Mouse (Mus musculus) small intestine, adult 2 months (tissue): Measurements from ENCODE around the gene Racgap1. TPM values are rescaled to one million over a fixed set of nuclear protein-coding genes. Genes with fewer than 3 reads are reported as not detected.
A peak's percentile ranks its signal among the peaks of the same experiment; 100 is the strongest.

Source experiments
- H3K27ac ChIP-seq: fragments of 200-500 bp; 2 replicates; pipeline ENCODE4 v1.5.1; 2012; ENCODE audit warnings: low read depth, low read length, control low read depth, inconsistent platforms; ENCODE audit not compliant: insufficient read depth
- H3K27me3 ChIP-seq: fragments of 200-500 bp; 2 replicates; pipeline ENCODE4 v1.6.1; 2012; ENCODE audit warnings: mild to moderate bottlenecking, moderate library complexity, low read length, inconsistent platforms; ENCODE audit not compliant: control insufficient read depth, insufficient read depth
- H3K36me3 ChIP-seq: fragments of 200-500 bp; 2 replicates; pipeline ENCODE4 v1.6.1; 2012; ENCODE audit warnings: mild to moderate bottlenecking, low read length, control low read depth, inconsistent platforms; ENCODE audit not compliant: control insufficient read depth, insufficient read depth
- H3K4me1 ChIP-seq: fragments of 200-500 bp; 2 replicates; pipeline ENCODE4 v1.6.1; 2012; ENCODE audit warnings: low read length, inconsistent platforms, mixed read lengths; ENCODE audit not compliant: control insufficient read depth, insufficient read depth, insufficient read length
- H3K4me3 ChIP-seq: fragments of 200-500 bp; 2 replicates; pipeline ENCODE4 v1.5.1; 2012; ENCODE audit warnings: low read depth, mild to moderate bottlenecking, control low read depth, inconsistent platforms, low read length, moderate library complexity
- CTCF ChIP-seq: fragments of 200-500 bp; IDR thresholded peaks from 2 replicates; pipeline ENCODE4 v1.5.1; 2012; ENCODE audit warnings: low read depth, mild to moderate bottlenecking, control low read depth, inconsistent platforms, low read length, moderate library complexity, mixed read lengths; ENCODE audit not compliant: insufficient replicate concordance, insufficient read length; ENCODE audit errors: extremely low read depth
- POLR2A ChIP-seq: fragments of 200-500 bp; IDR thresholded peaks from 2 replicates; pipeline ENCODE4 v1.6.1; 2012; ENCODE audit warnings: low read depth, mild to moderate bottlenecking, control low read depth, inconsistent platforms, low read length, moderate library complexity
- WGBS: fragments of 180-500 bp; shearing (Covaris S2); methylation state at CpG from one replicate; pipeline ENCODE4 v1.1.7; 2018; 5-methylcytosine and 5-hydroxymethylcytosine counted together
- polyA plus RNA-seq: library from polyadenylated mRNA; depleted of rRNA; stranded (reverse); fragments of >200 nt; gene quantifications from 2 replicates; pipeline ENCODE4 v1.2.3, GENCODE M21; 2012

Racgap1 gene
- polyA plus RNA-seq, 1 experiment = 12.5 TPM

DNA sequence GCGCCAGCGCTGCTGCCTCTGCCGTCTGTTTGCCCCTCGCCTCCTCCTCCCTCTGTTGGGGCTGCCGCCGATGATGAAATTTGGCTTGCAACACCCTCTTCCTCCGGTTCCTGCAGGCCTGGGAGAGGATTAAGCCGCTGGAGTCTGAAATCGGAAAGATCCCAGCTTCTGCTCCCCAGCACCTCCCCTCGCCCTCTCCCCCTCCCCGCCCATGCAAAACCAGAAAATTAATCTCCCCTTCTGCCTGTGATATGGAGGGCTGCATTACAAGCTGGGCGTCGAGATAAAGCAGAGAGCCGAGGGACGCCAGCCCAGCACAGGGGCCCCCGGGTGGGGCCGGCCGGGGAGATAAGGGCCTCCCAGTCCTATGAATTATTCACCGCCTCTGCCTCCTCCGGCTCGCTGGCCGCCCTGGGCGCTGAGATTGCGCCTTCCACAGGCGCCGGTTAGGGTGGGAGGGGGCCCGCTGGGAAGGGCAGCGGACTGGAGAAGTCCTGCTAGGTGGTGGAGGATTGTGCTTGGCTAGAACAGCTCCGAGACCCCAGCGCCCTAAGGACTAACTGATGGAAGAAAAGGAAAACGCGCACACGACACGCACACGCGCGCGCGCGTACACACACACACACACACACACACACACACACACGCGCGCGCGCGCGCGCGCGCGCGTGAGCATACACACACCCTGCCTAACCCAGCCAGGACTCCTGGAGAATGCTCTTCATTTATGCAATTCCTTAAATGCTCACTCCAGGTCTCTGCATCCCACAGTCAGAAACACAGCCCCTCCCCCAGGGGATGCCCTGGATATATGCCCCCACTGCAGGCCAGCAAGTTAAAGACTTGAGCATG lies 13.4 kb upstream of the Racgap1 start:
- TF ChIP-seq CTCF = no peak
- TF ChIP-seq POLR2A = no peak
- WGBS = 1% methylated on average over 49 of the region's 52 CpGs
- Histone ChIP-seq H3K27ac (no peak overlapping the region), H3K27me3 (peaks cover 27% of the 10 kb centered on the region), H3K4me3 (peak overlapping the region; percentile 47), H3K36me3 (no peaks in the 10 kb centered on the region), H3K4me1 (peaks cover 8% of the 10 kb centered on the region)

DNA sequence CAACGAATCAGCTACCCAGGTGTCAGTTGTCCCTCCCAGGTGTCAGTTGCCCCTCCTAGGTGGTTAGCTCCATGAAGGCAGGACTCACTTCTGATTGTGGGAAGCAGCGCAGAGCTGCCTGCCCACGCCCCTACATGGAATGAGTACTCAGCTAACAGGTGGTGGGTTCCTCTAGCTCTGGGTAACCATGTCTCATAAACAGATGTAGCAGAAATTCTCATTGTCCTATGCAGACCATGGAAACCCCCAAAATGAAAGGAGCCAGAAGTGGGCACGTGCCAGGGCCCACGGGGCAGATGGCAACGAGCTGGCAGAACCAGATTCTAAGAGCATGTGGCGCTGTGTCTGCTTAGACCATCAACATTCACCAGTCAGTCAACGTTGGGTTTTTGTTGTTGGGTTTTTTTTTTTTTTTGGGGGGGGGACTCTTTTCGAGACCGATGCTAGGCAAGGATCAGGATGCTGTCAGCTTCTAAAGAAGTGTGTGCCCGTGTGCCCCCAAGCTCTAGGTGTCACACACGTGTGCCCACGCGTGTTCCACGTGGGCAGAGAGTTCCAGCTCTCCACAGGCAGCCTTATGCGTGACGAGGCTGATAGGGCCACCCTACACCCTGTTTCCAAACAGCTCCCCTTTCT lies 12.6 kb upstream of the Racgap1 start:
- Histone ChIP-seq H3K4me3 (peak overlapping the region; percentile 47), H3K36me3 (no peaks in the 10 kb centered on the region), H3K27ac (no peak overlapping the region), H3K4me1 (peaks cover 8% of the 10 kb centered on the region), H3K27me3 (peaks cover 26% of the 10 kb centered on the region)
- 3% methylated on average over 17 of the region's 17 CpGs for WGBS
- TF ChIP-seq POLR2A (no peak), CTCF (no peak)

DNA sequence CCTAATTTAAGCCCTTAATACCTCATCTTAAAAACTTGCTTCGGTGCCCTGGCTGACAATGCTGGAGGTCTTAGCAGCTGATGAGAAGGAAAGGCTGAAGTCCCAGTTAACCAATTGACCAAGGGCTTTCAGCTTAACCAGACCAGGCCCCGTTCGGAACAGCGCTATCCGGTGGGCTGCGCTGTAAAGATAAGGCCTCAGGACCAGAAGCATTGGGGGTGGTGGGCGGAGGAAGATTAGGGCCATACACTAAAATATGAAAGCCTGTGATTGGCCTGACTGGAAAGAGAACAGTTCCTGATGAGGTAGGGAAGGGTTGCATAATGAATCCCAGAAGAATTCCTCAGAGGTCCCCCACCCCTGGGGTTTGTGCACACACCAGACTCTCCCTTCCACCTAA lies 10.9 kb upstream of the Racgap1 start:
- H3K36me3 ChIP-seq = no peaks in the 10 kb centered on the region
- H3K27me3 ChIP-seq = peaks cover 26% of the 10 kb centered on the region
- H3K4me1 ChIP-seq = peaks cover 8% of the 10 kb centered on the region
- WGBS = 80% methylated on average over 7 of the region's 7 CpGs
- no peak overlapping the region for H3K4me3 ChIP-seq
- no peak overlapping the region for H3K27ac ChIP-seq
- TF ChIP-seq CTCF (no peak), POLR2A (no peak)

DNA sequence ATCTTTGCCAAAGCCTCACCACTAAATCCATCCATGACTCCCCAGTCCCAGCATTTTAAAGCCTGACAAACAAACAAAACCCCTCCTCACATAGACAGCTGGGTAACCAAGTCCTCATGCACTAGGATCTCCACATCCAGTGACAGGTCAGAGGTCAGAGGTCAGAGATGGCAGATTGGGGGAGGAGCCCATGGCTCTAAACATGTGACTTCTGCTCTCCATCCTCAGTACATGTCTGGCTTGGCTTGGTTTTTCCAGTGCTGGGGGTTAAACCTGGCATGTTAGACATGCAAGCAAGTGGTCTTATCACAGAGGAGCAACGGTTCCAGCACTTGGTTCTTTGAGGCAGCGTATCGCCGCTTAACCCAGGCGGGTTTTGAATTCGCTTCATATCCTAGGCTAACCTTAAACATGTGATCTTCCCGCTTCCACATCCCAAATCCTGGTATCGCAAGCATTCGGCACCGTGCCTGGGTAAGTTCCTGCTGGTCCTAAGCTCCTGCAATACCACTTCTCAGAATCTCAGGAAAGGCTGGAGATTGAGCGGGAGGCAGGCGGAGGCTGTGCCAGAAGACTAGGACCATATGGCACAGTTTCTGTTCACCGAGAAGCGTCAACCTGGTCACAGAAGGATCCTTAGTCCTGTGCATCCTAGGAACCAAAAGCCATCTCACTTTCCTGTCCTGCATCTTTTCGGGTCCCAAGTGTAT lies 9.8 kb upstream of the Racgap1 start:
- H3K27me3 ChIP-seq = peaks cover 22% of the 10 kb centered on the region
- H3K36me3 ChIP-seq = no peaks in the 10 kb centered on the region
- TF ChIP-seq POLR2A = no peak
- TF ChIP-seq CTCF = no peak
- H3K4me1 ChIP-seq = peaks cover 8% of the 10 kb centered on the region
- H3K4me3 ChIP-seq = no peak overlapping the region
- WGBS = 97% methylated on average over 15 of the region's 15 CpGs
- no peak overlapping the region for H3K27ac ChIP-seq

DNA sequence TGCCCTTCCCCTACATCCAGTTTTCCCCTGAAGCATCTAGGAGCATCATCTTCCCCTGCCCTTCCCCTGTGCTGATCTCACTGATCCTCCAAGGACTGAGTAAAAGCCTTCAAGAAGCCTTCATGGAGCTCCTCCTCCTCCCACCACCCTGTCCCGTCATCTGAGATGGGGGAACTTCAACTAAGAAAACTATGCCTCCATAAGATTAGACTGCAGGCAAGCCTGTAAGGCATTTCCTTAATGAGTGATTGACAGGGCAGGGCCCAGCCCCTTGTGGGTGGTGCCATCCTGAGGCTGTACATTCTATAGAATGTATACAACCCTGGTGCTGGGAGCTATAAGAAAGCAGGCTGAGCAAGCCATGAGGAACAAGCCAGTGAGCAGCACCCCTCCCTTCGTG lies 7.0 kb upstream of the Racgap1 start:
- no peak for TF ChIP-seq CTCF
- no peak for TF ChIP-seq POLR2A

DNA sequence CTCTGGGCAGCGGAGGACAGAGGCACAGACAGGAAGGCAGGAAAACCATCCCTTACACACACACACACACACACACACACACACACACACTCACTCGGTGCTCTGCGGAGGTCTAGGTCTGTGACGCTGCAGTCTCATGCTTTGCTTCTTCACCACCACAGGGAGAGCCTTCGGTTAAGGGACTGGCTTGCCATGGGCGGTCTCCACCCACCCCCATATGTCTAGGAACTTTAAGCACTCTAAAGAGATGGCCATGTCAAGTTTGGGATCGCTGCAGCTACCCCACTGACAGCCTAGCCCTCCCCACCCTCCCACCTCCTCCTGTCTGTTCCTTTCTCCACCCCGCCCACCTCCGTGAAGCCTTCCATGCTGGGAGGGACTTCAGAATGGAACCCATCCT lies 4.5 kb upstream of the Racgap1 start:
- Histone ChIP-seq H3K36me3 (no peaks in the 10 kb centered on the region), H3K4me3 (no peak overlapping the region), H3K27ac (no peak overlapping the region), H3K4me1 (peaks cover 3% of the 10 kb centered on the region), H3K27me3 (no peaks in the 10 kb centered on the region)
- 79% methylated on average over 9 of the region's 9 CpGs for WGBS
- TF ChIP-seq CTCF (no peak), POLR2A (no peak)

More for the DNA sequence above, 7.0 kb upstream of the Racgap1 start:
- no peaks in the 10 kb centered on the region; the same call in 1 of the 2 replicates for H3K4me1 ChIP-seq
- no peaks in the 10 kb centered on the region for H3K36me3 ChIP-seq
- no peak overlapping the region for H3K4me3 ChIP-seq
- H3K27ac ChIP-seq = no peak overlapping the region
- WGBS = 67% methylated on average over 2 of the region's 2 CpGs
- no peaks in the 10 kb centered on the region for H3K27me3 ChIP-seq

DNA sequence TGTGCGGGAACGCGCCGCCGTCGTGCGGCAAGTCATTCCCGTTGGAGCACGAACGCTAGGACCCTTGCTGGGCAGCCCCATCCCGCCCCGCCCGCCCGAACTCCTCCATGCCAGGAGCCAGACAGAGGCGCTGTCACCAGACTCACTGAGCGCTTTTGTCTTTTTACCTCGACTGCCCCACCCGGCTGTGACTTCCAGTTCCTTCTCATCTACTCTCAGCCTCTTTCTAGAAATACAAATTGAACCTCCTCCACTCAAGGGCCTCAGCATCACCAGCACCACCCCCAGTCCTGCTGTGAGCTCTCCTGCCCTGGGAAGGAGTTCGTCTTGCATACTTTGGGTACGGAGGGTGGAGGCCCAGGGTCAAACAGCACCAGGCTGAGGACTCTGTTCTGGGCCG lies 2.4 kb upstream of the Racgap1 start:
- WGBS = 37% methylated on average over 21 of the region's 21 CpGs
- H3K36me3 ChIP-seq = no peaks in the 10 kb centered on the region
- H3K4me1 ChIP-seq = peaks cover 6% of the 10 kb centered on the region
- no peaks in the 10 kb centered on the region for H3K27me3 ChIP-seq
- TF ChIP-seq CTCF = no peak
- no peak overlapping the region for H3K27ac ChIP-seq
- peak overlapping the region; percentile 3; the same call in 1 of the 2 replicates for H3K4me3 ChIP-seq
